Mouse (Mus musculus) left cerebral cortex, postnatal 10 days (tissue): Measurements from ENCODE around the gene Slc39a3. TPM values are rescaled to one million over a fixed set of nuclear protein-coding genes. Genes with fewer than 3 reads are reported as not detected.
"Not testable (repeated sequence)": the region's sequence is repeated elsewhere in the genome, so short reads cannot be mapped to it uniquely, and the experiment has no call there.

Experiments used
- DNase-seq, 2 experiments: peaks; one replicate each; pipeline ENCODE4 v3.0.0; 2021 to 2022; ENCODE audit warnings: low spot score in 2 of 2, mixed read lengths in 1 of 2; ENCODE audit errors: extremely low spot score in 1 of 2
- intact Hi-C: fragments of 180-260 bp; cut with DNase I; formaldehyde crosslinking; loops from one replicate; pipeline ENCODE4 v1.15.1; 2025
- total RNA-seq, 2 experiments: library from RNA; stranded (reverse); gene quantifications; 2 replicates each; pipeline ENCODE4 v1.2.3; 2021

Gene Slc39a3
- total RNA-seq, 2 experiments from 2014 or later: 65.2 to 67.8 TPM

DNA sequence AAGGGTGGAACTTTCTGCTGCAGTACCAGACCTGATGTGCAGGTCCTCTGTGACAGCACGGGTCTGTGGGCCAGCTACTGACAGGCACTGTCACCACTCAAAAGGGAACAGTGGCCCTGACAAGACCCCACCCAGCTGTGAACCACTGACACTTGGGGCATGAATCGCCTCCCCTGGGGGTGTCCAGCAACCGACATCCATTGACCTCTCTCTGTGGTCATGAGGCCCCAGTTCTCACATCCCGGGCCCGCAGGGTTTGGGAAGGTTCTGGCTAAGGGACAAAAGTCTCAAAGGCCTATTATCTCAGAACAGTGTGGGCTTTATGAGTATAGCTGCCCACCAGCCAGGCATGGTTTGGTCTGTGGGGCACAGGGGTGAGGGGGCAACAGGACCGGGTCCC, 17.9 kb upstream of the Slc39a3 start:
- intact Hi-C loops: no loop called here
- DNase-seq: peak in 1 of 2 experiments; percentile 16

DNA sequence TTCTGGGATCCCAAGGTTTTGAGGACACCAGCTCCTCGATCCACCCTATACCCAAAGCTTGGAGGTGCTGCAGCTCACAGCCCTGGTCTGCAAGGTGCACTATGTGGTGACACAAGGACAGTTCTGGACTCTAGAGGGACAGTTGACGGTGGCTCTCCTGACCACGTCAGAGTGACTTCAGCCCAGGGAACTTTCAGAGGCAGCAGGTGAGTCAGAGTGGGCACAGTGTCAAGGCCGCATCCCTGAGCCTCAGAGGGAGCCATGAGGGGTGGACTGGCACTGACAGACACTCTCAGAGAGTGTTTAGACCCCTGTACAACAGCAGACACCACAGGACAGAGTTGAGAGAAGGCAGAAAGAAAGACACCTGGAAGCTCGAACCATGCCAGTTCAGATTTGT, 15.4 kb upstream of the Slc39a3 start:
- no peak for DNase-seq

DNA sequence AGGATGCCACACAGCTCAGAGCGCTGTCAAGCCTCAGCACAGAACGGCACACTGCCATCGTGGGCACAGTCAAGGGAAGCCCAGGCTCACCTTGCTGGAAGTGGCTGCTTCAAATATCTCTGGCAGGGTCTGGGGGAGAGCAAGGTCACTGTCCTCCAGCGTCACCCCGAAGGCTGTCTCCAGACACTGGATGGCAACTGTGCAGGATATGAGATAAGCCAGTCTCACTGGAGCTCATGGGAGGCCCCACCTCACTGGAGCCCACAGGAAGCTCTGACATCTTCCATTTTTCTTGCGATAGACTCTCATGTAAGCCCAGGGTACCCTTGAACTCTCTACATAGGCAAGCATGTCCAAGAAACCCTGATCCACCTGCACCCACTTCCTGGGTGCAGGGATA, 13.9 kb upstream of the Slc39a3 start:
- intact Hi-C loops: no loop called here
- DNase-seq: no peak

More for the DNA sequence above, 15.4 kb upstream of the Slc39a3 start:
- intact Hi-C loops: no loop called here

DNA sequence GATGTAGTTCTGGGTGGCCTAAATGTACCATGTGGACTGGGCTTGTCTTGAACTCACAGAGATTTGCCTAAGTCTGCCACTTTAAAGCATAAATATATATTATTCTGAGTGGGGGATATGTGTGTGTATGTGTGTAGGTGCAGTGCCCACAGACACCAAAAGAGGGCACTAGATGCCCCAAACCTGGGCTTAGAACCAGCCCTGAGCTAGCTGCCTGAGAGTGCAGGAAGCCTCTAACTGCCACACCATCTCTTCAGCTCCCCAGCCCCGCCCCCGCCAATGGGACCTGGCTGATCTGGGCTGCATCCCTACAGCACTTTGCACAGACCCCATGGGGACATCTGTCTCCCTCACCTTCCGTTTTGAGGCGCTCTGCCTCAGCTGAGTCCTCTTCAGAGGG, 13.4 kb upstream of the Slc39a3 start:
- intact Hi-C loops: no loop called here
- peak in 1 of 2 experiments; percentile 45 for DNase-seq

DNA sequence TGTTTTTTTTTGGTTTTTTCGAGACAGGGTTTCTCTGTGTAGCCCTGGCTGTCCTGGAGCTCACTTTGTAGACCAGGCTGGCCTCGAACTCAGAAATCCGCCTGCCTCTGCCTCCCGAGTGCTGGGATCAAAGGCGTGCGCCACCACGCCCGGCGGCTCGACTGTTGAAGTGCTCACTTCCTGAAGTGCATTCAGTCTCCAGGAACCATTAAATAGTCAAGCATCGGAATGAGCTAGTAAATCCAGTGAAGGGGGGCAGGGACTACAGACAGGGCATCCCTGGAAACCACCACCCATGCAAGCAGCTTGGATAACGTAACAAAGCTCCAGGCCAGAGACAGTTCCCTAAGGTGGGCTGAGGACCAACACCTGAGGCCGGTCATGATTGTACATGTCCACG, 8.0 kb upstream of the Slc39a3 start:
- intact Hi-C loops, DNase-seq: not testable (repeated sequence)

DNA sequence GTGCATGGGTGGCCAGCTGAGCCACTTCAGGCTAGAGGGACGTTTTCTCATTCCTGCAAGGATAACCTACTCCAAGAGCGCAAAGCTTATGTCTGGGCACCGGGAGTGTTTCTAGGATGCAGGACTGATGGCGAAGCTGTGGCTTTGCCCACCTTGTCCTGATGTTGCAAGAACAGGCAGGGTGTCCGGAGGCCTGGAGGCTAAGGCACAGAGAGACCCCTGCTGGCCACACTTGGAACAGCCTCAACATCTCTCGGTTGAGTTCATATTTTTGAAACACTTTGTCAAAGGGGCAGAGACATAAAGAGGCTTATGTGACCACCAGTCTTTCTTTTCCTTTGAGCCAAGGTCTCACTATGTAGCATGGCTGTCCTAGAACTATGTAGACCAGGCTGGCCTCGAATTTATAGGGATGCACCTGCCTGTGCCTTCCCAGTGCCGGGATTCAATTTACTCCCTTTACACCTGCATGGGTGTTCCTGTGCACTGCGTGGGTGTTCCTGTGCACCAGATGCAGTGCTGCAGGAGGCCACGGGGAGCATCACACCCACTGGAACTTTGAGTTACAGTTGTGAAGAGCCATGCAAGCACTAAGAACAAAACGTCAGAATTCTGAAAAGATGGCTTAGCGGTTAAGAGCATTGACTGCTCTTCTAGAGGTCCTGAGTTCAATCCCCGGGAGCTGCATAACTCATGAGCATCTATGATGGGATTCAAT, 4.4 kb upstream of the Slc39a3 start:
- intact Hi-C loops: loop anchor here (2.0 kb wide), 1 partner anchor 43 kb away; no protein-coding TSS in a partner anchor
- DNase-seq: peak in 1 of 2 experiments; percentile 73

DNA sequence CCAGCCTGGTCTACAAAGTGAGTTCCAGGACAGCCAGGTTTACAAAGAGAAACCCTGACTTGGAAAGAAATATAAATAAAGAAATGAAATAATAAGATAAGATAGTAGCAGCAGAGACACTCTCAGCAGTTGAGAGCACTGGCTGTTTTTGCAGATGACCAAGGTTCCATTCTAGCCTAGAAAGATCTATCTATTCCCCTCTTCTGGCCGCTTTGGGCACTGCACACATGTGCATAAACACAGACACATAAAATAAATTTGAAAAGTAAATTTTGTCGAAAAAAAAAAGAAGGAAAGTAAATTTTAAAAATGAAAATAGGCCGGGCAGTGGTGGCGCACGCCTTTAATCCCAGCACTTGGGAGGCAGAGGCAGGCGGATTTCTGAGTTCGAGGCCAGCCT, 975 bp downstream of the Slc39a3 start:
- intact Hi-C loops: no loop called here
- no peak for DNase-seq

DNA sequence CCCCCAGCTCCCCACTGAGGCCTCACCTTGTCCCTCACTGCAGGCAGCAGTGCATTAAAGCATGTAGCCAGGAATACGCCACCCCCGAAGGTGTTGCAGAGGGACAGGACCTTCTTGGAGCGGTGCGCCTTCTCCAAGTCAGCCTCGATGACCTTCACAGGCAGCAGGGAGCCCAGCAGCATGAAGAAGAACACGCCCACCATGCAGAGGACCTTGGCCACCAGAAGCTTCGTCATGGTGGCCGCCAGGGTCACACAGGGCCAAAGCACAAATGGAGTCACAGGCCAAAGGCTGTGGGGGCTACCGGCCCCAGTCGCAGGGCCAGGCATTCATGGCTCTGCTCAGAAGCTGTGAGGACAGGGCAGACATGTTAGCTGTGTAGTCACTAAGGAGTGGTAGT, 3.6 kb downstream of the Slc39a3 start:
- intact Hi-C loops: no loop called here
- no peak for DNase-seq

DNA sequence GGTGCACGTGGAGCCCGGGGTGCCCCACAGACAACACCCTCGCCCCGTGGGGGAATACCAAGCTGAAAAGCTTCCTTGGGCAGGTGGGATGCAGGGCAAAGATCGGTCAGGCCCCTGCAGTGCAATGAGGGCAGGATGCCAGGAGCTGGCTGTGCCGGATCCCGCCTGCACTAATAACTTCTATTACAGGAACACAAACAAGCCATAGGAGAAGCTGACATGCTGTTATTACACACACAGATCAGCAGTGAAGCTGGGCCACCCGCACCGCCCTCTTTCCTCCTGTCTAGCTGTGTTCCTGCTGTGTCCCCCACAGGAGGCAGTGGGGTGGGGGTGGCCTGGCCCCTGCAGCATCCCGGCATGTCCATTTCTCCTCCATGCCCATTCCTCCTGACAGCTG, 8.2 kb downstream of the Slc39a3 start:
- intact Hi-C loops: no loop called here
- no peak for DNase-seq

DNA sequence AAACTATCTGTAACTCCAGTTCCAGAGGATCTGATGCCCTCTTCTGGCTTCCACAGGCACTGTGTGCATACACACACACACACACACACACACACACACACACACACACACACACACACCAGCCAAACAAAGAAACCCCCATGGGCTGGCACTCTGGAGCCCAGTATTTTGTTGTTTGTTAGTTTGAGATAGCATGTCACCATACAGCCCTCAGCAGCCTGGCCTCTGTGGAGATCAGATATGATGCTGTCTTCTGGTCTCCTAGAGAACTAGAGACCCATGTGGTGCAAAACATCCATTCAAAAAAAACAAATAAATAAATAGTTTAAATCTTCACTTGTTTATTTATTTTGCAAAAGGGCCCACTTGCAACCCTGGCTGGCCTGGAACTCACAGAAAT, 9.0 kb downstream of the Slc39a3 start:
- intact Hi-C loops: no loop called here
- no peak for DNase-seq

DNA sequence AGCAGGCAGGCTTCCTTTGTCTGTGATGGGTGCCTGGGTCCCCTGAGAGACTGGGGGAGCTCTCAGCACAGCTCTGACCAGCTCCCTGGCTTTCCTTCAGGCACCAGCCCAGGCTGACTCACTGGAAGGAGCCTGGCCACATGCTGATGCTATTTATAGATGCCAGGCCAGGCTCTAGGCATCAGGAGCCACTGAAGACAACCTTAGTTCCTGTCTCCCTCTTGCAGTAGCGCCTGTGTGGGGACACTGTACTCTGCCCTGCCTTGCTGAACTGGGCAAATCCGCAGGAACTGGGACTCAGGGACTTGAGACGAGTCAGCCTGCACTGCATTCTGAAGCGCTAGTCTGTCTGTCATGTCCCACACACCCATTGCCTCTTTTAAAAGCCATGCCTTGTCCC, 9.9 kb downstream of the Slc39a3 start:
- intact Hi-C loops: no loop called here
- DNase-seq: no peak

DNA sequence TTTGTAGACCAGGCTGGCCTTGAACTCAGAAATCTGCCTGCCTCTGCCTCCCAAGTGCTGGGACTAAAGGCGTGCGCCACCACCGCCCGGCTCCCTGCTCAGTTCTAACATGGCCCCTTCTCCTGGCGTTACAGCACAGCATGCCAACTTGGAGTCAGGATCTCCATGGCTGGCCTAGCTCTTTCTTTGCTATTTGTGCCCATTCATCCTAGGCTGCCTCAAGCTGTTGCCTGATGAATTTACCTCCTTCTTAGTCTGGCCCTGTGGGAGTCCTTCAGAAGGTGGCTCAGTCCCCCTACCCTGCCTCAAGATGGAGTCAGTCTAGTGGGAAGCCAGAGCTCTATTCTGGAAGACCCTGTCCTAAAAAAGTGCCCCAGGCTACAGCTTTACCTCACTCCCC, 10.4 kb downstream of the Slc39a3 start:
- no peak for DNase-seq
- intact Hi-C loops: no loop called here

DNA sequence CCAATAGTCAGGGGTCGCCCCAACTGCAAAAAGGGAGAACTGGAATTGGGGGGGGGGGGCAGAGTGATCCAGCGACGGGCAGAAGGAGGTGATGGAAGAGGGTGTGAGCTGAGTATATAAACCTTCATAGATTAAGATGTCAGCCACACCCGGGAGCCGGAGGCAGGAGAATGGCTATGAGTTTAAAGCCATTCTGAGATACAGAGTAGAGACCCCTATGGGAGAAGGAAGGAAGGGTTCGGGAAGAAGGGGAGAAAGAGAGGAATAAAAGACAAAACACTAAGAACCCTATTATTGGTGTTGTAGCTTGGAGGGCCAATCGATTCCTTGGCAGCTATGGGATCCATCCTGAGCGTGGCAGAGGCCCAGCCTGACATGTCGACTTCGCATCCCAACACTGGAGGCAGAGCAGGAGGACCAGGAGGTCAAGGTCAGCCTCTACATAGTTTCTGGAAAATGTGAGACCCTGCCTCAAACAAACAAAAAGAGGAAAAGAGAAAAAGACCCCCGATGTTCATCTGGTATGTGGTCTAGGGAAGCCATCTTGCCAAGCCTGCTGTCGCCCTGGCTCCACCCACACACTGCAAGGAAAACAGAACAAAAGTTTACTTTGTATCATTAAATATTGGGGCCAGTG, 11.5 kb downstream of the Slc39a3 start, which contains the start of gene Diras1:
TSS of gene Diras1 (minus strand) at position 24 of the 637 bp plus-strand sequence.
- DNase-seq: no peak
- intact Hi-C loops: no loop called here

DNA sequence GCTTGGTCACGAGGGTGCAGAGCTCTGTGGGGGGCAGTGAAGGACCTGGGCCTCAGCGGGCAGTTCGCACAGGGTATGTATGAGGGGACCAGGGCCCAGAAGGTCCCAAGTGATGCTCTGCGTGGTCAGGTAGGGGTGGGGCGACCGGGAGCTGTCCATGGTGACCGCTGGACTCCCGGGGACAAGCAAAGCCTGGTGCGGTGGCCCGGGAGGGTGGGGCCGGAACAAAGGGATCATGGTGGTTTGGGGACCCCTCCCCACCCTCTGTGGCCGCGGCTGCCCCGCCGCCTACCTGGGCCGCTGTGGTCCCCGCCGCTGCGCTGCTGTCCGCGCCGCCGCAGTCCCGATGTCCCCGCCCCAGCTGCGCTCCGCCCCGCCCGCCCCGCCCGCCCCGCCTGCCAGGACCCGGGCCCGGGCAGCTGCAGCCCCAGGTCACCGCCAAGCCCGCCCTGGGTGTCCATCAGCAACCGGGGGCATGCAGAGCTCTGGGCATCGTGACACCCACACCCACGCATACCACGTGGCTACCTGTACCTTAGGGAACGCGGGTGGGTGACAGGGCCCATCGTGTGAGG, 12.1 kb downstream of the Slc39a3 start:
- DNase-seq: no peak
- intact Hi-C loops: no loop called here

DNA sequence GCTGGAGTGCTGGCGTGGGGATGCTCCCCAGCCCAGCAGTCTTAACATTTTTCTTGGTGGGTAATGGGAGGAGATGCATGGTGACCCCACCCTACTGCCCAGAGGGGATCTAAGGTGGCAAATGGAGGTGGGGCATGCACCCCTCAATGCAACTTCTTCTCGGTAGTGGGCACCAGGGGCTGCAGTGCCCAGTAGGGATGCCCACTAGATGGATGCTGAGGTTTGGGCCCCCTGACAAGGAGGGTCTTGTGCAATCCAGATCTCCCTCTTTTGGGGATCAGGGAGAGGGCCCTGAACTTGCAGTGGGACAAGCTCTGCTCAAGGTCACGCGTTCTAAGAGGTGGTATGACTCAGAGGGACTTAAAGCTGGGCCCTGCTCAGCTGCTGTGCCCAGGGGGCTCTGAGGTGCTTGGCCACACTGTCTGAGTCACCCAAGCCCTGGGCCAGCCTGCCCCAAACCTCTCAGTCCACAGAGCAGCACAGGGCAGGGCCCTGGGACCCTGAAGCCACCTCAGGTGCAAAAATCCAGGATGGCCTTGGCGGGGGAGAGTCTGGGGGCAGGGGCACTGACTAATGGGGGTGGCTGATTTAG, 12.8 kb downstream of the Slc39a3 start:
- intact Hi-C loops: no loop called here
- DNase-seq: no peak

DNA sequence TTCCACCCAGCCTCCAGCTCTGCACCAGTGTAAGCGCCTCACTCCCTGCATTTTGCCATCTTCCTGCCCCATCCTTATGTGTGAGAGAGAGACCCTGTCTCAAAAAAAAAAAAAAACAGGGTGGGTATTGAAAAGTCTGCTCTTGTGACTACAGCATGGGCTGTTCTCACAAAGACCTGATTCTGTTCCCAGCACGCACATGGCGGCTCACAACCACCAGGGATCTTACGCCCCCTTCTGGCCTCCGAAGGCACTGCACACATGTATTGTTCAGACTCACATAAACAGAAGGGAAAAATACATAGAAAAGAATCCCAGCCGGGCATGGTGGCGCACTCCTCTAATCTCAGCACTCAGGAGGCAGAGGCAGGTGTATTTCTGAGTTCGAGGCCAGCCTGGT, 14.5 kb downstream of the Slc39a3 start:
- DNase-seq: no peak
- intact Hi-C loops: no loop called here

DNA sequence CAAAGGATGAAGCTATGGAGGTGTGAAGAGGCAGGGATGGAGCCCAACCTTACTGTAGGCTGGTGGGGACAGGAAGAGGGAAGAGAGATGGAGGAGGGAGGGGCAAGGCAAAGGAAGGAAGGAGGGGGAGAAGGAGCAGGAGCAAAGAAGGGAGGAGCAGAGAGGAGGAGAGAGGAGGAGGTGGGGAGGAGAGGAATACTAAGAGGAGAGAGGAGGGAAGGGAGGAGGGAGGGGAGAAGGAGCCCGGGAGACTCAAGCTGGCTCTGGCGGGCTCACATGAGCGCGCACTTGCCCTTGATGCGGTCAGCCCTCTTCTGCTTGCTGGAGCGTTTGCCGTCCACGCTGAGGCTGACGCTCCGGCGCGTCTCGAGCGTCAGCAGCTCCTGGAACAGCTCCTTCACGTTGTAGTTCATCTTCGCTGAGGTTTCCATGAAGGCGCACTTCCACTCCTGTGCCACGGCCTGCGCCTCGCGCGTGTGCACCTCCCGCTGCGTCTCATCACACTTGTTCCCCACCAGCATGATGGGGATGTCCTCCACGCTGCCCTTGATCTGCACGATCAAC, 15.6 kb downstream of the Slc39a3 start:
- intact Hi-C loops: no loop called here
- DNase-seq: no peak

DNA sequence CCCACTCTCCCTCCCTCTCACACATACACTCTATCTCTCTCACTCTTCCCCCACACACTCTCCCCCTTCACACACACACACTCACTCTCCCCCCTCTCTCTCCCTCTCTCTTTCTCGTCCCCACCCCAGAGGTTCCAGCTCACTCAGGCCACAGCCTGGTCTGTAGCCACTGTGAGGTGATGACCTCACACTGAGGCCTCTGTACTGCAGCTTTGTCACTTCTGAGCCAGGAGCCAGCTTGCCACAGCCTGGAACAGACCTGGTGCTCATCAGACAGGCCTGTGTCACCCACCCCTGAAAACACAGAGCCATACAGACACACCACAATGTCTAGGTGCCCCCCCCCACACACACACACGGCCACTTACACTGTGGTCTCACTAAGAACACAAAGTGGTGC, 17.0 kb downstream of the Slc39a3 start:
- no peak for DNase-seq
- intact Hi-C loops: no loop called here

DNA sequence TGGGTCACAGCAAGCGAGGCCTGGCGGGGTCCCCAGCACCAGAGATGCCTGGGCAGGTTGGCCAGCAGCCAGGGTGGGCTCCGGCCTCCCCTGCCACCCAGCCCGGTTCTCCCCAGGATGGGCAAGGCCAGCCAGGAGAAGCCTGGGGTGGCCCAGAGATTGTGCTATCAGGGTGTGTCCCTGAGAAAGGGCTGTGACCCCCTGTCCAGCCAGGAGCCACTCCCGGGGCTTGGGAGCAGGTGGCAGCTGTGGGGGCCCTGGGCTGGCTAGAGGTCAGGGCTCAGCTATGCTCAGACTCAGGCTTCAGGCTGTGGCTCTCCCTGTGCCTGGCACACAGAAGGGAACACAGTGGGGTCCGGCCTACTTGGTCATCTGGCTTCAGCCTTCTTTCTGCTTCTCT, 17.5 kb downstream of the Slc39a3 start:
- DNase-seq: no peak
- intact Hi-C loops: no loop called here

DNA sequence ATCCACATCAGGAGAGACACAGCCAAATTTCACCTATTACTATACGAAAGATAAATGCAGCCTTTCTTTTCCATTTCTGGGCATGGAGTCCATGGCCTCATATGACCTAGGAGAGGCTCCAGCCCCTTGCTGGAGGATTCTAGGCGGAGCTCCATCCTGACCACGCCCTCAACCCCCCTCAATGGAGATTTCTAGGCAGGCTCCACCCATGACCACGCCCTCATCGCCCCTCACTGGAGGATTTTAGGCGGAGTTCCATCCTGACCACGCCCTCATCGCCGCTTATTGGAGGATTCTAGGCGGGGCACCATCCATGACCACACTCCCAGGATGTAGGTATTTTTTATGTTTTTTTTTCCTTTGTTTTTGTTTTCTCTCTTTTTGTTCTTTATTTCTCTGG, 18.9 kb downstream of the Slc39a3 start:
- peak; percentile 66 to 85 for DNase-seq
- intact Hi-C loops: no loop called here
